Mouse (Mus musculus): Measurements from ENCODE around the gene Dlx1. TPM values are rescaled to one million over a fixed set of nuclear protein-coding genes. Genes with fewer than 3 reads are reported as not detected.

Gene Dlx1
- polyA plus RNA-seq, 1 experiment from 2014 or later: 2.1 TPM

GRCm38 (mm10) chr2:71542227-71542815 is 14.4 kb downstream of the Dlx1 start:
- Histone ChIP-seq H3K4me3 (ENCODE audit: low read depth, low read length) (no peak overlapping the region), H3K36me3 (ENCODE audit: control insufficient read depth, insufficient read depth, low read length) (no peaks in the 10 kb centered on the region), H3K4me1 (ENCODE audit: control insufficient read depth, insufficient read depth, low read length) (peaks cover 24% of the 10 kb centered on the region), H3K27ac (ENCODE audit: low read depth, low read length) (no peak overlapping the region), H3K4me2 (no peak overlapping the region), H3K9me3 (replicated peaks; ENCODE audit: control insufficient read depth, low read length) (no peaks in the 10 kb centered on the region), H3K9ac (ENCODE audit: low read depth, low read length) (no peak overlapping the region), H3K27me3 (ENCODE audit: control insufficient read depth, insufficient read depth, low read length) (peaks cover 98% of the 10 kb centered on the region)
- ATAC-seq (replicated peaks; ENCODE audit: insufficient number of reproducible peaks, low FRiP score, low TSS enrichment): no peak
- WGBS (ENCODE audit: insufficient replicate concordance): 3% methylated on average over 11 of the region's 11 CpGs

GRCm38 (mm10) chr2:71542816-71543301 is 14.9 kb downstream of the Dlx1 start:
- no peak overlapping the region for H3K27ac ChIP-seq (ENCODE audit: low read depth, low read length)
- H3K27me3 ChIP-seq (ENCODE audit: control insufficient read depth, insufficient read depth, low read length): peaks cover 93% of the 10 kb centered on the region
- peaks cover 24% of the 10 kb centered on the region for H3K4me1 ChIP-seq (ENCODE audit: control insufficient read depth, insufficient read depth, low read length)

GRCm38 (mm10) chr2:71543531-71543930 is 15.6 kb downstream of the Dlx1 start:
- peak overlapping the region; percentile 28; the same call in 1 of the 2 replicates for H3K4me3 ChIP-seq (ENCODE audit: low read depth, low read length)
- ATAC-seq (replicated peaks; ENCODE audit: insufficient number of reproducible peaks, low FRiP score, low TSS enrichment): no peak
- H3K36me3 ChIP-seq (ENCODE audit: control insufficient read depth, insufficient read depth, low read length): no peaks in the 10 kb centered on the region
- peaks cover 24% of the 10 kb centered on the region for H3K4me1 ChIP-seq (ENCODE audit: control insufficient read depth, insufficient read depth, low read length)
- no peak overlapping the region for H3K4me2 ChIP-seq
- peaks cover 93% of the 10 kb centered on the region for H3K27me3 ChIP-seq (ENCODE audit: control insufficient read depth, insufficient read depth, low read length)
- 3% methylated on average over 9 of the region's 9 CpGs for WGBS (ENCODE audit: insufficient replicate concordance)
- H3K9ac ChIP-seq (ENCODE audit: low read depth, low read length): no peak overlapping the region
- no peak overlapping the region for H3K27ac ChIP-seq (ENCODE audit: low read depth, low read length)
- H3K9me3 ChIP-seq (replicated peaks; ENCODE audit: control insufficient read depth, low read length): no peaks in the 10 kb centered on the region

More at GRCm38 (mm10) chr2:71542816-71543301, 14.9 kb downstream of the Dlx1 start:
- Histone ChIP-seq H3K9ac (ENCODE audit: low read depth, low read length) (no peak overlapping the region), H3K9me3 (replicated peaks; ENCODE audit: control insufficient read depth, low read length) (no peaks in the 10 kb centered on the region), H3K36me3 (ENCODE audit: control insufficient read depth, insufficient read depth, low read length) (no peaks in the 10 kb centered on the region), H3K4me3 (ENCODE audit: low read depth, low read length) (peak overlapping the region; percentile 12; the same call in 1 of the 2 replicates), H3K4me2 (peak overlapping the region; percentile 54)
- ATAC-seq (replicated peaks; ENCODE audit: insufficient number of reproducible peaks, low FRiP score, low TSS enrichment): no peak
- under 1% methylated on average over 30 of the region's 30 CpGs for WGBS (ENCODE audit: insufficient replicate concordance)

GRCm38 (mm10) chr2:71543948-71544347 is 16.0 kb downstream of the Dlx1 start:
- Histone ChIP-seq H3K27me3 (ENCODE audit: control insufficient read depth, insufficient read depth, low read length) (peaks cover 93% of the 10 kb centered on the region), H3K9ac (ENCODE audit: low read depth, low read length) (no peak overlapping the region), H3K27ac (ENCODE audit: low read depth, low read length) (no peak overlapping the region), H3K9me3 (replicated peaks; ENCODE audit: control insufficient read depth, low read length) (no peaks in the 10 kb centered on the region), H3K4me1 (ENCODE audit: control insufficient read depth, insufficient read depth, low read length) (peaks cover 24% of the 10 kb centered on the region), H3K36me3 (ENCODE audit: control insufficient read depth, insufficient read depth, low read length) (no peaks in the 10 kb centered on the region), H3K4me2 (peak overlapping the region; percentile 99), H3K4me3 (ENCODE audit: low read depth, low read length) (peak overlapping the region; percentile 28; the same call in 1 of the 2 replicates)
- WGBS (ENCODE audit: insufficient replicate concordance): under 1% methylated on average over 20 of the region's 20 CpGs
- ATAC-seq (replicated peaks; ENCODE audit: insufficient number of reproducible peaks, low FRiP score, low TSS enrichment): no peak

GRCm38 (mm10) chr2:71544391-71545285 is 16.7 kb downstream of the Dlx1 start:
- H3K4me2 ChIP-seq: peak overlapping the region; percentile 99
- no peaks in the 10 kb centered on the region for H3K36me3 ChIP-seq (ENCODE audit: control insufficient read depth, insufficient read depth, low read length)
- peaks cover 93% of the 10 kb centered on the region for H3K27me3 ChIP-seq (ENCODE audit: control insufficient read depth, insufficient read depth, low read length)
- ATAC-seq (replicated peaks; ENCODE audit: insufficient number of reproducible peaks, low FRiP score, low TSS enrichment): no peak
- no peak overlapping the region for H3K27ac ChIP-seq (ENCODE audit: low read depth, low read length)
- H3K9me3 ChIP-seq (replicated peaks; ENCODE audit: control insufficient read depth, low read length): no peaks in the 10 kb centered on the region
- WGBS (ENCODE audit: insufficient replicate concordance): 2% methylated on average over 61 of the region's 61 CpGs
- H3K4me1 ChIP-seq (ENCODE audit: control insufficient read depth, insufficient read depth, low read length): peaks cover 24% of the 10 kb centered on the region
- peak overlapping the region; percentile 63 for H3K4me3 ChIP-seq (ENCODE audit: low read depth, low read length)
- H3K9ac ChIP-seq (ENCODE audit: low read depth, low read length): no peak overlapping the region

- H3K4me2 ChIP-seq: peak overlapping the region; percentile 99
- H3K27me3 ChIP-seq (ENCODE audit: control insufficient read depth, insufficient read depth, low read length): peaks cover 93% of the 10 kb centered on the region
- no peaks in the 10 kb centered on the region for H3K36me3 ChIP-seq (ENCODE audit: control insufficient read depth, insufficient read depth, low read length)
- no peak overlapping the region for H3K27ac ChIP-seq (ENCODE audit: low read depth, low read length)
- WGBS (ENCODE audit: insufficient replicate concordance): 1% methylated on average over 32 of the region's 32 CpGs
- H3K4me1 ChIP-seq (ENCODE audit: control insufficient read depth, insufficient read depth, low read length): peaks cover 24% of the 10 kb centered on the region
- peak overlapping the region; percentile 63 for H3K4me3 ChIP-seq (ENCODE audit: low read depth, low read length)
- H3K9ac ChIP-seq (ENCODE audit: low read depth, low read length): peak overlapping the region; percentile 44; the same call in 1 of the 2 replicates
- ATAC-seq (replicated peaks; ENCODE audit: insufficient number of reproducible peaks, low FRiP score, low TSS enrichment): no peak
- no peaks in the 10 kb centered on the region for H3K9me3 ChIP-seq (replicated peaks; ENCODE audit: control insufficient read depth, low read length)
Measured at GRCm38 (mm10) chr2:71545401-71545881, 17.5 kb downstream of the Dlx1 start.

GRCm38 (mm10) chr2:71545882-71546639 is 18.1 kb downstream of the Dlx1 start:
- H3K4me1 ChIP-seq (ENCODE audit: control insufficient read depth, insufficient read depth, low read length): peaks cover 18% of the 10 kb centered on the region
- H3K27ac ChIP-seq (ENCODE audit: low read depth, low read length): no peak overlapping the region

GRCm38 (mm10) chr2:71546640-71547071 is 18.7 kb downstream of the Dlx1 start, which contains the start of gene Dlx2:
Dlx2 (minus strand) TSS chr2:71546754.
- Histone ChIP-seq H3K4me3 (ENCODE audit: low read depth, low read length) (peak within 1 kb of the TSS; percentile 63), H3K9ac (ENCODE audit: low read depth, low read length) (peak within 1 kb of the TSS; percentile 44; the same call in 1 of the 2 replicates), H3K36me3 (ENCODE audit: control insufficient read depth, insufficient read depth, low read length) (no peaks in the 10 kb centered on the region), H3K4me1 (ENCODE audit: control insufficient read depth, insufficient read depth, low read length) (peaks cover 17% of the 10 kb centered on the region), H3K4me2 (peak within 1 kb of the TSS; percentile 99), H3K9me3 (replicated peaks; ENCODE audit: control insufficient read depth, low read length) (no peaks in the 10 kb centered on the region), H3K27ac (ENCODE audit: low read depth, low read length) (no peak within 1 kb of the TSS), H3K27me3 (ENCODE audit: control insufficient read depth, insufficient read depth, low read length) (peaks cover 93% of the 10 kb centered on the region)
- ATAC-seq (replicated peaks; ENCODE audit: insufficient number of reproducible peaks, low FRiP score, low TSS enrichment): 0 out of 2 replicates have a peak, but pooled peaks have one; percentile 31
- WGBS (ENCODE audit: insufficient replicate concordance): 1% methylated on average over 37 of the region's 37 CpGs

More at GRCm38 (mm10) chr2:71545882-71546639, 18.1 kb downstream of the Dlx1 start:
- Histone ChIP-seq H3K4me3 (ENCODE audit: low read depth, low read length) (peak overlapping the region; percentile 63), H3K36me3 (ENCODE audit: control insufficient read depth, insufficient read depth, low read length) (no peaks in the 10 kb centered on the region), H3K9ac (ENCODE audit: low read depth, low read length) (0 out of 2 replicates have a peak overlapping the region, but pooled peaks have one; percentile 24), H3K4me2 (peak overlapping the region; percentile 99), H3K9me3 (replicated peaks; ENCODE audit: control insufficient read depth, low read length) (no peaks in the 10 kb centered on the region), H3K27me3 (ENCODE audit: control insufficient read depth, insufficient read depth, low read length) (peaks cover 93% of the 10 kb centered on the region)
- WGBS (ENCODE audit: insufficient replicate concordance): under 1% methylated on average over 59 of the region's 59 CpGs
- 0 out of 2 replicates have a peak, but pooled peaks have one; percentile 16 for ATAC-seq (replicated peaks; ENCODE audit: insufficient number of reproducible peaks, low FRiP score, low TSS enrichment)
